Mouse (Mus musculus) G1E (cell line): ENCODE measurements at regions not wholly inside any gene's neighbourhood (a gene's known extent, or its start where the extent isn't known, plus 50 kb on each side); places are given as distances from the start of the nearest gene placed in this dataset.

Experiments used
- ATAC-seq: 2 replicates; pipeline ENCODE4 v1.8.0; 2016; ENCODE audit warnings: mild to moderate bottlenecking; ENCODE audit not compliant: insufficient number of reproducible peaks, poor library complexity, low FRiP score, severe bottlenecking; ENCODE audit errors: extremely low read depth
- DNase-seq: peaks from one replicate; pipeline ENCODE4 v3.0.0; 2012; ENCODE audit warnings: low spot score
- H3K27me3 ChIP-seq: 2 replicates; pipeline ENCODE4 v1.6.1; 2012; ENCODE audit warnings: mild to moderate bottlenecking, low read length, inconsistent platforms; ENCODE audit not compliant: insufficient read depth
- H3K36me3 ChIP-seq: replicated peaks from 2 replicates; pipeline ENCODE3; 2012; ENCODE audit warnings: mild to moderate bottlenecking, inconsistent platforms
- H3K4me1 ChIP-seq: 2 replicates; pipeline ENCODE4 v1.6.1; 2012; ENCODE audit warnings: low read depth, low read length, inconsistent platforms, mixed read lengths; ENCODE audit not compliant: insufficient read depth
- H3K4me3 ChIP-seq: 2 replicates; pipeline ENCODE4 v1.5.1; 2012; ENCODE audit warnings: low read depth, mild to moderate bottlenecking, inconsistent platforms, low read length, moderate library complexity, mixed read lengths
- H3K9me3 ChIP-seq: replicated peaks from 2 replicates; pipeline ENCODE4 v1.6.1; 2012; ENCODE audit warnings: inconsistent platforms
- CTCF ChIP-seq: IDR thresholded peaks from 2 replicates; pipeline ENCODE4 v1.5.1; 2012; ENCODE audit warnings: low read depth, low read length, inconsistent platforms, mixed read lengths
- GATA1 ChIP-seq: IDR thresholded peaks from 2 replicates; pipeline ENCODE4 v1.6.1; 2012; ENCODE audit warnings: borderline replicate concordance, low read length, inconsistent platforms, mixed read lengths
- GATA2 ChIP-seq: IDR thresholded peaks from 2 replicates; pipeline ENCODE4 v1.6.1; 2012; ENCODE audit warnings: low read depth, low read length, inconsistent platforms, borderline replicate concordance
- POLR2AphosphoS5 ChIP-seq: IDR thresholded peaks from 2 replicates; pipeline ENCODE4 v1.6.1; 2012; ENCODE audit warnings: low read depth, low read length, inconsistent platforms; ENCODE audit not compliant: insufficient replicate concordance
- TAL1 ChIP-seq: conservative IDR thresholded peaks from 2 replicates; pipeline ENCODE4 v1.6.1; 2012; ENCODE audit warnings: low read depth, low read length, inconsistent platforms, mixed read lengths

DNA sequence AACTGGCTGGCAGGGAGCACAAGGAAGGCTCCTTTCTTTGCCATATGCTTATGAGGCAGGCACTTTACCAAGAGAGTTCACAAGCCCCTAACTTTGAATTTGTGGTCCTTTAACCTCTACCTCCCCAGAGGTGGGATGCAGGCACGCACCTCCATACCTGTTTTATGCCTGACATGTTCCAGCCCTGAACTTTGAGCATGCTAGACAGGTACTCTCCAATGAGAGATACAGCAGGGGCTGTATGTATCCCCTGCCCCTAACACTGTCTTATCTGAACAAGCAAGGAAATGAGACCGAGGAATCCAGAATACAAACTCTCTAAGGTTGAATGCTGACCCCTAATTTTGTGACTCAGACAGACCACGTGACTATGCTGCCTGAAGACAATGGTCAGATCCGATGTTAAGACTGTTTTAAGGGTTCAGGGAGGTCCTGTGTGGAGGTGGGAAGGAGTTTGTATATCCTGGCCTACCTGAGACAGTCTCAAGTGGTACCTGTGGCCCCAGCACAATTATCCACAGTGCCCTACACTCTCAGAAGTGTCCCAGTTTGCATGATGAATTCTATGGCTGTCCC lies 91.2 kb downstream of the Inhbb start:
- ATAC-seq (no peak), DNase-seq (no peak)
- no peaks in the 10 kb centered on the region for H3K36me3 ChIP-seq
- TF ChIP-seq TAL1 (no peak), POLR2AphosphoS5 (no peak), CTCF (no peak), GATA1 (no peak), GATA2 (no peak)
- no peaks in the 10 kb centered on the region for H3K4me1 ChIP-seq
- H3K27me3 ChIP-seq = no peaks in the 10 kb centered on the region
- H3K4me3 ChIP-seq = no peak overlapping the region
- H3K9me3 ChIP-seq = peaks cover 51% of the 10 kb centered on the region

DNA sequence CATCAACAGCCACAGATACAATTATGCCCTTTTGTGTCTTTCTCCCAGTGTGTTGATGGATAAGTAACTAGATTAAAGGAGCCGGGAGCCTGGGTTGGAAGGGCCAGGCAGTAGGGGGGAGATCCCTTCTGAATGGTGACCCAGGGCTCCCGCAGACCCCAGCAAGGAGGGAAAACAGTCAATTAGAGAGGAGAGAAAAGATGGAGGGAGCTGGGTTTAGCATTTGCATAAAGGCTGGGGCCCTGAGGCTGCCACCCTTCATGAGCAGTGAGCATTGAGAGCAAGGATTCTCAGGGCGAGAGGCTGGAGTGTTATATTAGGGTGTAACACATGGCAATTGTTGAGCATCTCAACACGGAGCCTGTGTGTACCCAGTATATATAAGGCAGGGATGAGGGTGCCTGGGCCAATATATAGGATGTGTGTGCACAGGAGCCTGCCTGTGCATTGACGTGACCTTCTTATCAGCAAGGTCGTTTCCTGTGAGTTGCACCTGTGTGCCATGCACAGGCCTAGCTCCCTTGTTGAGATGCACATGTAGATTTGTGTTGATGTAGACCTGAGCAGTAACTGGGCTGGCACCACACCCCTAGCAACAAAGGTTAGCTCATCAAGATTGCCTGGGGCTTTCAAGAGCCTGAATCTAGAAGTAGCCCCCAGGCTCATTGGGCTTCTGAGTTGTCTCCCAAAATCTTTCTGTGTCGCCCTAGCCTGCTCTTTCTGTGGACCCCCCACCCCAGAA lies 92.2 kb downstream of the Inhbb start:
- Histone ChIP-seq H3K27me3 (no peaks in the 10 kb centered on the region), H3K4me3 (no peak overlapping the region), H3K4me1 (no peaks in the 10 kb centered on the region), H3K36me3 (no peaks in the 10 kb centered on the region), H3K9me3 (peaks cover 56% of the 10 kb centered on the region)
- ATAC-seq (no peak), DNase-seq (no peak)
- TF ChIP-seq TAL1 (no peak), POLR2AphosphoS5 (no peak), CTCF (no peak), GATA2 (no peak), GATA1 (no peak)

DNA sequence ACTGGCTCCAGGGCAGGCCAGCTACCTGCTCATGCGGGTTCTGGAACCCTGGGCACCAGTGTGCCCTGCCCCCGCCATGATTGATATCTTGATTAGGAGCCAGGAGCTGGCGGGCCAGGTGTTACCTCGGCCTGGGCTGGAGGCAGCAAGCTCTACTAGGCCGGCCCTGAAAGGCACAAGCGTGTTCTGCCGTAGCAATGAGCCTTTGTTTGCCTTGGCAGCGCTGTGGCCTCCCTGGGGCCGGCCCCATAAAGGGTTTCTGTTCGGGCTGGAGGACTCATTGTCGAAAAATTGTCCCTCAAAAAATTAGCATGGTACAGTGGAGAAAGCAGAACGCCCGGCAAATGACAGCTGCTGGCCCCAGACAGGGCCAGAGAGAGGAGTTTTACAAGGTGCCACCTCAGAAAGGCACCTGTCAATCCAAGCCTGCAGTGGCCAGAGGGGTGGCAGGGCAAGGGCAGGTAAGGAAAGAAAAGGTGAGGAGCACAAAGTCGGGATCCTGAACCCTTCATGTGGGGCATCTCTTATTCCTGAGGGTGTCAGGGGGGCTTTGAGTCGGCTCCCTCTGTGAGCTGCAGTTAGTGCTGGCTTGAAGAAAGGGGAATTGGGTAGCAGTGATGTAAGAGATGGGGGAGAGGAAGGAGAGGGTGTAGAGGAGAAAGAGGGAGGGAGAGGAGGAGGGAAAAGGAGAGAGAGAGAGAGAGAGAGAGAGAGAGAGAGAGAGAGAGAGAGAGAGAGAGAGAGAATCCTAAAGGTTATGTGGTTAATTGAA lies 92.9 kb downstream of the Inhbb start:
- Histone ChIP-seq H3K4me3 (no peak overlapping the region), H3K27me3 (no peaks in the 10 kb centered on the region), H3K4me1 (no peaks in the 10 kb centered on the region), H3K9me3 (peaks cover 62% of the 10 kb centered on the region), H3K36me3 (no peaks in the 10 kb centered on the region)
- no peak for TF ChIP-seq GATA1
- TF ChIP-seq POLR2AphosphoS5 = no peak
- ATAC-seq (no peak), DNase-seq (no peak)

DNA sequence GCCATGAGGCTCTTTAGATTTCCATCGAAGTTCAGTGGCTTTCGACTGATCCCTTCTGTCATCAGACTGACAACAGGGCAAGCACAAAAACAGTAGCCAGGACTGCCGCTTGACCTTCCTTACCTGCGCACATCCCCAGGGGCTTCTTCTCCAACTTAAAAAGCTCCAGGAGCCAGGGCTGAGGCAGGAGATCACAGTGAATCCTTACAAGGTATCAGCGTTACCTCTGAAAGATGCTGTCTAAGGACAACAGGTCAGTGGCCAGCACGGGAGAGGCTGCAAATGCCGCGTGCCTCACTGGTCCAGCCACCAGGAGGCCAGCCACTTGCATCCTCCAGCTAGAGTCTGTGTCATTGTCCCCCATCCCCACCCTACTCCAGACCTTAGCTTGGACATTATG lies 97.5 kb downstream of the Inhbb start:
- Histone ChIP-seq H3K4me1 (no peaks in the 10 kb centered on the region), H3K4me3 (no peak overlapping the region), H3K27me3 (no peaks in the 10 kb centered on the region), H3K36me3 (no peaks in the 10 kb centered on the region), H3K9me3 (peaks cover 71% of the 10 kb centered on the region)
- DNase-seq (no peak), ATAC-seq (no peak)
- TF ChIP-seq GATA2 (no peak), TAL1 (no peak), CTCF (no peak), GATA1 (no peak)

DNA sequence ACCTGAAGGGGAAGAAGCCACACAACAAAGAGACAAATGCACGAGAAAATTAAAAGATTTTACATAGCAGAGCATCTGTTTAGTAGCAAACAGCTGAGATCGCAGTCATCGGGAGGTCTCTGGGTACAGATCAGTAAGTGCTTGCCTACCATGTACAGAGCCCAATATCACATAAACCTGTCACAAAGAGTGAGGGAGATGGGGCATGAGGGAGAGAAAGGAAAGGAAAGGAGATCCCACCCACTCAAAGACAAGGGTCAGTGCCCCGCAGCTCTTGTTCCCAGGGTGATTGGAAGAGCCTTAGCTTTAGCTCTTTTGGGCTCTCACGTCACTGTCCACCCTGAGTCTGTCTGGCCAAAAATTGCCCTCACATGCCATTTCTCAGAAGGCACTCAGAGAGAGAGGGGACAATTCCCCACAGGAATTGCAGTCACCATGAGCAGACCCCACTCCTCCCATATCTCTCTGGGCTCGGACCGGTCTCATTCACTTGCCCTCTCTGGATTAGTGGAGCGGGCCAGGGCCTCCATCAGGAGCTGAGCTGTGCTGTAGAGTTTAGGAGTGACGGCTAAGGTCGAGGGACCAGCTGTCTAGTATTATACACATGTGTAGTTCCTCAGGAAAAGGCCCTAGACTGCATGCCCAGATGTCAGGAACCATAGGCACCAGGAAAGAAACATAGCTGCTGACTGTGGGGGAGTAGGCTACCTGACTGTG lies 99.6 kb downstream of the Inhbb start:
- Histone ChIP-seq H3K9me3 (peaks cover 58% of the 10 kb centered on the region), H3K36me3 (no peaks in the 10 kb centered on the region), H3K4me1 (no peaks in the 10 kb centered on the region), H3K4me3 (no peak overlapping the region), H3K27me3 (no peaks in the 10 kb centered on the region)
- no peak for TF ChIP-seq POLR2AphosphoS5
- TF ChIP-seq CTCF = no peak
- TF ChIP-seq GATA2 = no peak
- TF ChIP-seq TAL1 = no peak
- TF ChIP-seq GATA1 = no peak
- ATAC-seq (no peak), DNase-seq (no peak)

DNA sequence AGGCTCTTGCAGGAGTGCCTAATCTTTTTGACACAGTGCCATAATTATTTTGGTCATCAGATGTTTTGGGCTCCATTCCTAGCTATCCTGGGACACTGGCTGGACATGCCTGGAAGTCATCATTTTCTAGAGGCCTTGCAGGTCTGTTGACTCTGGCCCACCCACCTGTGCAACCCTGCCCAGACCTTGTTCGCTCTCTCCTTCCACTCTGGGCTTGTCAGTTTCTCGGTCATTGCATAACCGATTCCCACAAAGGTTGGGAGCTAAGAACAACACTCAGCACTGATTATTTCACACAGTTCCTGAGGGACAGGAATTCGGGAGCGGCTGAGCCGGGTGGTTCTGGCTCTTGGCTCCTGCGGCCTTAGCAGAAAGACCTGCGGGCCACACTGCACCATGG lies 100.2 kb downstream of the Inhbb start:
- Histone ChIP-seq H3K9me3 (peaks cover 53% of the 10 kb centered on the region), H3K4me3 (no peak overlapping the region)

More for the DNA sequence above, 100.2 kb downstream of the Inhbb start:
- Histone ChIP-seq H3K36me3 (no peaks in the 10 kb centered on the region), H3K27me3 (no peaks in the 10 kb centered on the region), H3K4me1 (no peaks in the 10 kb centered on the region)
- no peak for ATAC-seq
- no peak for DNase-seq
- TF ChIP-seq POLR2AphosphoS5 (no peak), TAL1 (no peak), GATA1 (no peak), CTCF (no peak), GATA2 (no peak)
